Mouse (Mus musculus) intestine, embryonic 14.5 days (tissue): ENCODE measurements around the gene Frmd4a. TPM values are rescaled to one million over a fixed set of nuclear protein-coding genes. Genes with fewer than 3 reads are reported as not detected.

Source experiments
- ATAC-seq: fragments of 200-750 bp; cut with Nextera tagmentation; replicated peaks from 2 replicates; pipeline ENCODE4 v1.8.0; 2017; ENCODE audit warnings: low read depth, moderate number of reproducible peaks, moderate TSS enrichment, moderate library complexity; ENCODE audit not compliant: low FRiP score, low TSS enrichment
- DNase-seq: peaks from one replicate; pipeline ENCODE4 v3.0.0-alpha.2; 2018; ENCODE audit warnings: low spot score
- H3K27ac ChIP-seq: fragments of 300-500 bp; sonication (generic); 2 replicates; pipeline ENCODE4 v1.5.1; 2014; ENCODE audit warnings: low read depth, mild to moderate bottlenecking, control low read depth
- H3K27me3 ChIP-seq: fragments of 300-500 bp; sonication (generic); replicated peaks from 2 replicates; pipeline ENCODE4 v1.6.1; 2014; ENCODE audit warnings: low read length, control low read depth; ENCODE audit not compliant: control insufficient read depth, insufficient read depth
- H3K36me3 ChIP-seq: fragments of 300-500 bp; sonication (generic); 2 replicates; pipeline ENCODE4 v1.6.1; 2014; ENCODE audit warnings: low read length, control low read depth; ENCODE audit not compliant: control insufficient read depth, insufficient read depth
- H3K4me1 ChIP-seq: fragments of 300-500 bp; sonication (generic); replicated peaks from 2 replicates; pipeline ENCODE4 v1.6.1; 2014; ENCODE audit warnings: low read length, control low read depth, mixed read lengths; ENCODE audit not compliant: control insufficient read depth, insufficient read depth
- H3K4me2 ChIP-seq: fragments of 300-500 bp; sonication (generic); 2 replicates; pipeline ENCODE4 v1.6.1; 2014; ENCODE audit warnings: low read length
- H3K4me3 ChIP-seq: fragments of 300-500 bp; sonication (generic); 2 replicates; pipeline ENCODE4 v1.5.1; 2014; ENCODE audit warnings: low read depth, low read length, control low read depth, mixed read lengths
- H3K9ac ChIP-seq: fragments of 300-500 bp; sonication (generic); 2 replicates; pipeline ENCODE4 v1.6.1; 2014; ENCODE audit warnings: mild to moderate bottlenecking, low read length
- H3K9me3 ChIP-seq: fragments of 300-500 bp; sonication (generic); 2 replicates; pipeline ENCODE4 v1.6.1; 2016; ENCODE audit warnings: low read length, control low read depth; ENCODE audit not compliant: control insufficient read depth
- WGBS: fragments of 180-500 bp; shearing (Covaris S2); extraction: QIAGEN DNeasy Blood & Tissue Kit; methylation state at CpG from one replicate; pipeline ENCODE4 v1.1.7; 2014; 5-methylcytosine and 5-hydroxymethylcytosine counted together
- polyA plus RNA-seq: library from polyadenylated mRNA; unstranded; fragments of >200 nt; fragmentation: Nextera tagmentation; extraction: Ambion mirVana; gene quantifications from 2 replicates; pipeline ENCODE4 v1.2.1, GENCODE M21; 2014

The Frmd4a gene
- polyA plus RNA-seq, 1 experiment from 2014 or later: 28.8 TPM

DNA sequence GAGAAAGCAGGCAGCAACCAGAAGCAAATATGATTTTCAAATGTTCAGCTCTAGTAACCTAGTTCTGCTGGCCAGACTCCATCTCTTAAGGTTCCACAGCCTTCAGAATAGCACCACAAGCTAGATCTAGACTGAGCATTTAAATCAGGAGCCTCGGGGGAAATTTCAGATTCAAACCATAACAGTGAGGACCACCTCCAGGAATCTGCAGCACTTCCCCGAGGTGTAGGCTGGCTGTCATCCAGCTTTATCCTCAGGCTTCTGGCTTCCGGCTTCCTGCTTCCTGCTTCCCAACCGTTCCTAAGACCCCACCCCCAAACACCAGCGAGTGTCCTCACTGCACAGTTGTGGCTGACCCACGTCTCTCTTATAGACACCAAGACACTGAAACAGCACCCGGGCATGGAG, 374.2 kb downstream of the Frmd4a start:
- H3K27ac ChIP-seq: 0 out of 2 replicates have a peak overlapping the region, but pooled peaks have one; percentile 10
- no peak for DNase-seq

GRCm38 (mm10) chr2:4393046-4393445, 375.5 kb downstream of the Frmd4a start:
- DNase-seq (no peak), ATAC-seq (no peak)
- Histone ChIP-seq H3K9me3 (peaks cover 3% of the 10 kb centered on the region; the same call in 1 of the 2 replicates), H3K4me3 (no peak overlapping the region), H3K27me3 (no peaks in the 10 kb centered on the region), H3K4me2 (no peak overlapping the region), H3K4me1 (peaks cover 11% of the 10 kb centered on the region; the same call in 1 of the 2 replicates), H3K9ac (no peak overlapping the region), H3K27ac (no peak overlapping the region), H3K36me3 (no peaks in the 10 kb centered on the region)
- 94% methylated on average over 4 of the region's 4 CpGs for WGBS

More for the DNA sequence above, 374.2 kb downstream of the Frmd4a start:
- 30% methylated on average over 7 of the region's 7 CpGs for WGBS
- peaks cover 3% of the 10 kb centered on the region; the same call in 1 of the 2 replicates for H3K9me3 ChIP-seq
- H3K9ac ChIP-seq: no peak overlapping the region
- H3K4me2 ChIP-seq: peak overlapping the region; percentile 18
- no peaks in the 10 kb centered on the region for H3K36me3 ChIP-seq
- peaks cover 13% of the 10 kb centered on the region; the same call in 1 of the 2 replicates for H3K4me1 ChIP-seq
- no peak for ATAC-seq
- H3K4me3 ChIP-seq: no peak overlapping the region
- H3K27me3 ChIP-seq: no peaks in the 10 kb centered on the region

DNA sequence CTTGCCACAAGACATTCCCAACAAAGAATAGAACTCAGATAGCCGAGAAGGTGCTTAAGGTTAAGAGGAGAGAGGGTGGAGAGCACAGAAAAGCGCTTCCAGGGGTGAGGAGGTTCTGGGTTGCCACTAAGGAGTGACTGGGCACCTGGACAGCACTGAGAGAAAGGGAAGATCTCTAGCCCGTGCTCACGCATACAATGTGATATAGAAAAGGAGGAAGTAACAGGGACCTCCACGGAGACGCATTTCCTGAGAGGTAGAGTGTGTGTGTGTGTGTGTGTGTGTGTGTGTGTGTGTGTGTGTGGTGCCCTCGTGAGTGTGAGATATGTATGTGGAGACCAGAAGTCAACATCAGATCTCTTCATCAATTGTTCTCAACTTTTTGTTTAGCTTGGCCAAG, 377.1 kb downstream of the Frmd4a start:
- Histone ChIP-seq H3K9ac (no peak overlapping the region), H3K4me3 (no peak overlapping the region), H3K36me3 (no peaks in the 10 kb centered on the region), H3K4me1 (peaks cover 11% of the 10 kb centered on the region; the same call in 1 of the 2 replicates), H3K4me2 (no peak overlapping the region), H3K27ac (no peak overlapping the region), H3K9me3 (peaks cover 3% of the 10 kb centered on the region; the same call in 1 of the 2 replicates), H3K27me3 (no peaks in the 10 kb centered on the region)
- no peak for DNase-seq
- WGBS: 76% methylated on average over 7 of the region's 7 CpGs
- no peak for ATAC-seq

DNA sequence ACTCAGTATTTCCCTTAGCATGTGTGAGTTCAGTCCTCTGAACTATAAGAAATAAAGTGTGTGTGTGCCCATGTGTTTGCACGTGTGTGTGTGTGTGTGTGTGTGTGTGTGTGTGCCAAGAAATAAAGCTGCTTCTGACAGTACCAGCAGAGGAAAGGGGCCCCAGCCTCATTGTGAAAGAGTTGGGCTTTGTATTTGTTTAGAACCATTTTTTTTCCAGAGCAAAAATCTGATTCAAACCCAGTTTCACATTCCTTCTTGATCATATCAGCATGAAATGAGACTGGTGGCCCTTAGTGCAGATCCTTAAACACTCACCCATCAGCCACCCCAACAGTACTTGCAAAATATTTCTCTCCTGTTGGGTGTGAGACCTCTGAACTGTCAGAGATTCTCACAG, 382.2 kb downstream of the Frmd4a start:
- no peak for DNase-seq
- no peak overlapping the region for H3K4me3 ChIP-seq
- WGBS: 43% methylated on average over 1 of the region's 1 CpGs
- ATAC-seq: no peak
- no peak overlapping the region for H3K9ac ChIP-seq
- peaks cover 11% of the 10 kb centered on the region; the same call in 1 of the 2 replicates for H3K4me1 ChIP-seq
- no peak overlapping the region for H3K4me2 ChIP-seq
- no peaks in the 10 kb centered on the region for H3K27me3 ChIP-seq
- H3K27ac ChIP-seq: no peak overlapping the region
- H3K36me3 ChIP-seq: no peaks in the 10 kb centered on the region
- H3K9me3 ChIP-seq: no peaks in the 10 kb centered on the region

DNA sequence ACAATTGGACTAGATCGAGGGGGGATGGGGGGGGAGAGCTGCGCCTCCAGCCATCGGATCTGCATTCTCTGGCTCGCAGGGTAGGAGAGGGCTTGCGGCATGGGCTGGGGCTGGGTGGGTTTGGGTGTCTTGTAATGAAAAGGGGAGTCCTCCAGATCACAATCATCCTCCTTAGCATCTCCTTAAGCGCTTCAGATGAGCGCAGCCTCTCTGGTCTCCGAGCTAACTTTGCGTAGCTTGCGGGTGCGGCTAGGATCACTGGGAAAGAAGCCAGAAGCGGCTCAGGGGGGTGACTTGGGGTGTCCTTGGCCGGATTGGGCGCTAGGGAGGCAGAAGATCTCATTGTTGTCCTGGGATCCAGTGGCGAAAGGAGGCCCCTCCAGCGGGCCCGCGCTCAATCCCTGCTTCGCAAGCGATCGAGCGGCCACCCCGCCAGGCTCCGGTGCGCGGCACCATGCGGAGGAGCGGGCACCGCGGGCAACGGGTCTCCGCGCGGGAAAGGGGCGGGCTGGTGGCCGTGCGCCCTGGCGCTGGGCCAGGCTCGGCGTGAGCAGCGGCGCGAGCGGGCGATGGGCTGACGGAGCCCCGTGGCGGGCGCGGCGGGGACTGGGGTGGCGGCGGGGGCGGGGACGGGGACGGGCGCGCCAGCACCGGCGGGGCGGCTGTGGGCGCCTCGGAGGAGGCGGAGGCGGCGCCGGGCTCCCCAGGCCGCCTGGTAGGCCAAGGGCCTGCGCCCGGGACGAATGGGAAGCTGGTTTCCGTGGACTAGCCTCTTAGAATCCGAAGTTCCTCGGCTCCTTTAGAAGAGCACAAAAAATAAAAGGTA, 383.5 kb downstream of the Frmd4a start:
- ATAC-seq: peak; percentile 76
- no peaks in the 10 kb centered on the region for H3K9me3 ChIP-seq
- H3K36me3 ChIP-seq: no peaks in the 10 kb centered on the region
- H3K4me2 ChIP-seq: peak overlapping the region; percentile 77
- H3K4me1 ChIP-seq: peaks cover 11% of the 10 kb centered on the region; the same call in 1 of the 2 replicates
- DNase-seq: peak; percentile 87
- no peaks in the 10 kb centered on the region for H3K27me3 ChIP-seq
- H3K27ac ChIP-seq: peak overlapping the region; percentile 84
- peak overlapping the region; percentile 85 for H3K9ac ChIP-seq
- peak overlapping the region; percentile 64 for H3K4me3 ChIP-seq
- under 1% methylated on average over 59 of the region's 74 CpGs for WGBS

GRCm38 (mm10) chr2:4401597-4402581, 384.4 kb downstream of the Frmd4a start:
- no peaks in the 10 kb centered on the region for H3K36me3 ChIP-seq
- H3K9ac ChIP-seq: peak overlapping the region; percentile 85
- peak overlapping the region; percentile 64 for H3K4me3 ChIP-seq
- no peaks in the 10 kb centered on the region for H3K27me3 ChIP-seq
- WGBS: 3% methylated on average over 28 of the region's 28 CpGs
- peaks cover 11% of the 10 kb centered on the region; the same call in 1 of the 2 replicates for H3K4me1 ChIP-seq
- peak overlapping the region; percentile 77 for H3K4me2 ChIP-seq
- DNase-seq (peak; percentile 71), ATAC-seq (peak; percentile 26; the same call in 1 of the 2 replicates)
- no peaks in the 10 kb centered on the region for H3K9me3 ChIP-seq
- H3K27ac ChIP-seq: peak overlapping the region; percentile 84

DNA sequence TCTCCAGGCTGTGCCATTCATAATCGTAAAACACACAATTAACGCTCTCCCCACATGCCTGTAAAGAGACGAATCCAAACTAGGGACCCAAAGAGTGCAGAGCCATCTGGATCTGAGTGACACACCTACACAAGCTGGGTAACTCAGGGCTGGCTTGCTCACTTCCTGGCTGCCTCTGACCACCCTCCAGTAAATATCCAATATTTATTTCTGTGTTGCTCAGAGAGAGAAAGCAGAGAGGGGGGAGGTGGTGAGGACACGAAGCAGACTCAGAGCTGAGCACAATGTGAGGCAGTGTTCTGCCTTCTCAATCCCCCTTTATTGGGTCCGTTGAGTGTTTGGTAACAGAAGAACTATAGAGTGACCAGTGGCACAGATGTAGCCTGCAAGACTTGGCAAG, 389.5 kb downstream of the Frmd4a start:
- no peak for DNase-seq

GRCm38 (mm10) chr2:4409810-4410433, 392.4 kb downstream of the Frmd4a start:
- no peak overlapping the region for H3K4me3 ChIP-seq
- no peaks in the 10 kb centered on the region for H3K27me3 ChIP-seq
- ATAC-seq (no peak), DNase-seq (no peak)
- H3K36me3 ChIP-seq: no peaks in the 10 kb centered on the region
- no peak overlapping the region for H3K9ac ChIP-seq
- WGBS: 66% methylated on average over 8 of the region's 8 CpGs
- H3K27ac ChIP-seq: no peak overlapping the region
- H3K9me3 ChIP-seq: no peaks in the 10 kb centered on the region
- H3K4me1 ChIP-seq: peaks cover 18% of the 10 kb centered on the region
- H3K4me2 ChIP-seq: no peak overlapping the region

More for the DNA sequence above, 389.5 kb downstream of the Frmd4a start:
- Histone ChIP-seq H3K27ac (no peak overlapping the region), H3K4me2 (no peak overlapping the region), H3K9me3 (no peaks in the 10 kb centered on the region), H3K9ac (no peak overlapping the region), H3K4me3 (no peak overlapping the region), H3K36me3 (no peaks in the 10 kb centered on the region), H3K27me3 (no peaks in the 10 kb centered on the region), H3K4me1 (peaks cover 11% of the 10 kb centered on the region; the same call in 1 of the 2 replicates)
- WGBS: 61% methylated on average over 5 of the region's 5 CpGs
- ATAC-seq: no peak
